Mouse (Mus musculus) ES-E14 (cell line): ENCODE results near the gene Pmepa1. TPM values are rescaled to one million over a fixed set of nuclear protein-coding genes. Genes with fewer than 3 reads are reported as not detected.

Experiments used
- DNase-seq: peaks from one replicate; pipeline ENCODE4 v3.0.0-alpha.2; 2013; ENCODE audit warnings: low read depth, low spot score
- H3K27ac ChIP-seq: 2 replicates; pipeline ENCODE4 v1.5.1; 2012; ENCODE audit warnings: low read depth, mild to moderate bottlenecking, low read length, moderate library complexity, mixed read lengths; ENCODE audit not compliant: poor library complexity, insufficient read depth, severe bottlenecking
- H3K36me3 ChIP-seq: 2 replicates; pipeline ENCODE4 v1.6.1; 2012; ENCODE audit warnings: mild to moderate bottlenecking, low read length, moderate library complexity, mixed read lengths; ENCODE audit not compliant: control insufficient read depth, poor library complexity, insufficient read depth, severe bottlenecking
- H3K4me1 ChIP-seq, 2 experiments: fragments of 150-350 bp in 1 of 2; sonication (generic) in 1 of 2; 2 replicates each; pipeline ENCODE4 v1.6.1; 2012; ENCODE audit warnings: low read length in 2 of 2, mild to moderate bottlenecking in 1 of 2, mixed read lengths in 1 of 2; ENCODE audit not compliant: control insufficient read depth in 2 of 2, insufficient read depth in 2 of 2, poor library complexity in 1 of 2
- H3K4me3 ChIP-seq, 2 experiments: fragments of 150-350 bp in 1 of 2; sonication (generic) in 1 of 2; 2 replicates each; pipeline ENCODE4 v1.5.1; 2012; ENCODE audit warnings: low read length in 2 of 2, low read depth in 1 of 2, mild to moderate bottlenecking in 1 of 2, mixed read lengths in 1 of 2; ENCODE audit not compliant: insufficient read depth in 1 of 2, poor library complexity in 1 of 2, severe bottlenecking in 1 of 2
- H3K9ac ChIP-seq: 2 replicates; pipeline ENCODE4 v1.6.1; 2012; ENCODE audit warnings: low read depth, mild to moderate bottlenecking, low read length, mixed read lengths; ENCODE audit not compliant: poor library complexity, insufficient read depth, severe bottlenecking
- H3K9me3 ChIP-seq: fragments of 150-350 bp; sonication (generic); 2 replicates; pipeline ENCODE4 v1.6.1; 2012; ENCODE audit warnings: low read depth, mild to moderate bottlenecking, low read length; ENCODE audit not compliant: control insufficient read depth, insufficient read depth
- CHD2 ChIP-seq: IDR thresholded peaks from 2 replicates; pipeline ENCODE4 v1.6.1; 2014; ENCODE audit warnings: mild to moderate bottlenecking, low read depth, low read length, inconsistent platforms
- HCFC1 ChIP-seq: IDR thresholded peaks from 2 replicates; pipeline ENCODE4 v1.6.1; 2012; ENCODE audit warnings: low read length, inconsistent platforms, borderline replicate concordance; ENCODE audit not compliant: insufficient read depth
- MAFK ChIP-seq: IDR thresholded peaks from 2 replicates; pipeline ENCODE4 v1.6.1; 2014; ENCODE audit warnings: mild to moderate bottlenecking, low read depth, low read length, inconsistent platforms; ENCODE audit not compliant: insufficient read depth
- ZC3H11A ChIP-seq: IDR thresholded peaks from 2 replicates; pipeline ENCODE4 v1.6.1; 2012; ENCODE audit warnings: low read depth, mild to moderate bottlenecking, inconsistent platforms, low read length, borderline replicate concordance
- ZNF384 ChIP-seq: IDR thresholded peaks from 2 replicates; pipeline ENCODE4 v1.6.1; 2012; ENCODE audit warnings: low read depth, low read length, inconsistent platforms
- in situ Hi-C, 2 experiments: fragments of 600-800 bp; cut with MboI; formaldehyde crosslinking; loops; one replicate each; pipeline ENCODE4 v1.15.1; 2025; ENCODE audit warnings: low sequenced_read_pairs in 2 of 2, inconsistent platforms in 1 of 2; ENCODE audit not compliant: unreplicated experiment in 2 of 2
- total RNA-seq: library from RNA; depleted of rRNA; stranded (reverse); fragments of 300-350 nt; gene quantifications from 2 replicates; pipeline ENCODE4 v1.2.3, GENCODE M21; 2012

Gene Pmepa1
- total RNA-seq, 1 experiment = 20.3 TPM

DNA sequence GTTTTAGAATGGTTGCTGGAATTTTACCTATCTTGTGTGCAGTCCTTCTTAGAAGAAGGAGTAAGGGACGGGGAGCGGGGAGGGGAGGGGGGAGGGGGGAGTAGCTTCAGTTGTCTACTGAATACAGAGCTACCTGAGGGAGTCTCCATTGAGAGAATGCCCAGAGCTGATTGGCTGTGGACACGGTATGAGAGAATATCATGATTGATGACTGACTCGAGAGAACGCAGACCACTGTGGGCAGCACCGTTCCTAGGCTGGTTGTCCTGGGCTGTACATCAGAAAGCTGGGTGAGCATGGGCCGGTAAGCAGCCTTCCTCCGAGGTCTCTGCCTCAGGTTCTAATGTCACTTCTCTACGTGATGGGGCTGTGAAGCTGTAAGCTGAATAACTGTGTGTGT is 55.6 kb downstream of the Pmepa1 start:
- no peak overlapping the region for H3K9ac ChIP-seq
- H3K9me3 ChIP-seq = no peaks in the 10 kb centered on the region
- H3K36me3 ChIP-seq = no peaks in the 10 kb centered on the region
- TF ChIP-seq ZNF384 (no peak), CHD2 (no peak), MAFK (no peak), ZC3H11A (no peak), HCFC1 (no peak)
- H3K27ac ChIP-seq = no peak overlapping the region
- peaks cover 3 to 26% of the 10 kb centered on the region in 2 experiments; a peak in 3 of 4 replicates for H3K4me1 ChIP-seq
- no peak overlapping the region for H3K4me3 ChIP-seq
- in situ Hi-C loops = no loop called here
- no peak for DNase-seq

- Histone ChIP-seq H3K4me1 (peaks cover 3 to 13% of the 10 kb centered on the region in 2 experiments; a peak in 3 of 4 replicates), H3K9me3 (no peaks in the 10 kb centered on the region), H3K9ac (no peak overlapping the region), H3K27ac (no peak overlapping the region), H3K4me3 (no peak overlapping the region), H3K36me3 (no peaks in the 10 kb centered on the region)
- in situ Hi-C loops = no loop called here
- no peak for DNase-seq
- TF ChIP-seq CHD2 (no peak), ZNF384 (no peak), HCFC1 (no peak), MAFK (no peak), ZC3H11A (no peak)
These were observed 56.9 kb downstream of the Pmepa1 start for GRCm38 (mm10) chr2:173219256-173219954.

- DNase-seq = no peak
- Histone ChIP-seq H3K9me3 (no peaks in the 10 kb centered on the region), H3K4me3 (no peak within 1 kb of the TSS), H3K36me3 (no peaks in the 10 kb centered on the region), H3K9ac (no peak within 1 kb of the TSS), H3K4me1 (peaks cover 3 to 10% of the 10 kb centered on the region in 2 experiments; a peak in 2 of 4 replicates), H3K27ac (no peak within 1 kb of the TSS)
- in situ Hi-C loops = no loop called here
- TF ChIP-seq ZC3H11A (no peak), CHD2 (no peak), HCFC1 (no peak), MAFK (no peak), ZNF384 (no peak)
These were observed 57.8 kb downstream of the Pmepa1 start, which contains the start of gene Zbp1 for GRCm38 (mm10) chr2:173218416-173219141. Gene Zbp1 (minus strand): TSS chr2:173218923.

DNA sequence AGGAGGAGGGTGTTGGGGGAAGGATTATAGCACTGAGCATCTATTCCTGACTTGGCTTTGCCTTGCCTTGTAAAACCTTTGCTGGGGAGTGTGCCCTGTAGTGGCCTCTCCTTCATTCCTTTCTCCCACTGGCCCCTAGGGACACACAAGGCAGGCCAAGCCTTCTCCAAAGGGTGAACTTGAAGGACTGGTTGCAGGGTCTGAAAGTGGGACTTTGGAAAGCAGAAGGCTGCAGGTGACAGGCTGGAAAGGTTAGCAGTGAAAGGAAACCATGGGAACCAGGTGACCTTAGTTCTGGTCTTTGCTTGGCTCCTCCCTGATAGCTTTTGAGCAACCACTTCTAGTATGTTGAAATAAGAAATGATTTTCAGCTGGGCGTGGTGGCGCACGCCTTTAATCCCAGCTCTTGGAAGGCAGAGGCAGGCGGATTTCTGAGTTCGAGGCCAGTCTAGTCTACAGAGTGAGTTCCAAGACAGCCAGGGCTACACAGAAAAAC is 58.5 kb downstream of the Pmepa1 start:
- H3K36me3 ChIP-seq = no peaks in the 10 kb centered on the region
- TF ChIP-seq MAFK = no peak
- no peak for TF ChIP-seq ZC3H11A
- TF ChIP-seq HCFC1 = no peak
- no peak for TF ChIP-seq ZNF384
- TF ChIP-seq CHD2 = no peak
- no peak for DNase-seq
- no peak overlapping the region for H3K27ac ChIP-seq
- H3K9me3 ChIP-seq = no peaks in the 10 kb centered on the region
- no peak overlapping the region for H3K9ac ChIP-seq
- no peak overlapping the region for H3K4me3 ChIP-seq
- peaks cover 3 to 10% of the 10 kb centered on the region in 2 experiments; a peak in 2 of 4 replicates for H3K4me1 ChIP-seq
- in situ Hi-C loops = no loop called here
